Mouse (Mus musculus): ENCODE measurements around the gene Mtss1l.
"Not testable (repeated sequence)": the region's sequence is repeated elsewhere in the genome, so short reads cannot be mapped to it uniquely, and the experiment has no call there.

Gene Mtss1l

DNA sequence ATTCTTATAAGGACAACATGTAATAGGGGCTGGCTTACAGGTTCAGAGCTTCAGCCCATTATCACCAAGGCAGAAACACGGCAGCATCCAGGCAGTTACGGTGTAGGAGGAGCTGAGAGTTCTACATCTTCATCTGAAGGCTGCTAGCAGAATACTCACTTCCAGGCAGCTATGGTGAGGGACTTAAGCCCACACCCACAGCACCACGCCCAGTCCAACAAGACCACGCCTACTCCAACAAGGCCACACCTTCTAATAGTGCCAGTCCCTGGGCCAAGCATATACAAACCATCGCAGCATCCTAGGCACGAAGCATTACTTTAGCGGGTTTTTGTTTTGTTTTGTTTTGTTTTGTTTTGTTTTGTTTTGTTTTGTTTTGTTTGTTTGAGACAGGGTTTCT, 65.2 kb downstream of the Mtss1l start:
- DNase-seq: not testable (repeated sequence)

GRCm38 (mm10) chr8:110786934-110787333, 65.7 kb downstream of the Mtss1l start:
- no peak for DNase-seq

DNA sequence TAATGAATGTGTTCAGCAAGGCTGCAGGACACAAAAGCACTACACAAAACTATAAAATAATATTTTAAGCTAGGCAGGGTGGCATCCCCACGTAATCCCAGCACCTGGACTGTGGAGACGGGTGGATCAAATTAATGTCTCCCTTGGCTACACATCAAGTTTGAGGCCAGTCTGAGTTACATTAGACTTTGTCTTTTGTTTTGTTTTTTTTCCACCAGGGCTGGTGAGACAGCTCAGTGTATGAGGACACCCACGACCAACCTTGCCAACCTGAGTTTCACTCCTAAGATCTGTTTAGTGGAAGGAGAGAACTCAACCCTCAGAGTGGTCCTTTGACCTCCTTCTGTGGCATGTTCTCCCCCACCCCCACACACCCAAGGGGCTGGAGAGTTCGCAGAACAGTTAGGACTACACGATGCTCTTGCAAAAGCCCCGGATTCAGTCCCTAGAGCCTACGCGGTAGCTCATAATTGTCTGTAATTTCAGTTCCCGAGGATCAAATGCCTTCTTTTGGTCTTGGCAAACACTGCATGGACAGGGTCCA, 66.2 kb downstream of the Mtss1l start:
- no peak for DNase-seq

DNA sequence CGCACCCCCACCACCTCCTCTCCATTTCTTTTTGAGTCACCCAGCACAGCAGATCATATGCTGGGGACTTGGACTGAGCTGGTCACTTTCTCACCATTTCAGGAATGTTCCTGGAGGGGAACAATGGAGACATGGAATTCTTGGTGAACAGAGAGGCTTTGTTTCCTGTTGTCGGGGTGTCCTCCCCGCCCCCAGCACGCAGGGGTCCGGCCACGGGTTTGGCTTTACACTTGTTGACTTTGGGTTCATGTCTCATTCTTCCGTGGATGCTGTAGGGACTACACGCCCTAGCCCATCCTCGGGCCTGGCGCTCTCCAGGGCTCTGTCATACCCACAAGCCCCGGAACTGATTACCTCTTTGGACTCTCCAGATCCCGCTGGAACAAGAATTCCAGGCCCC, 67.7 kb downstream of the Mtss1l start:
- no peak for DNase-seq

GRCm38 (mm10) chr8:110789571-110789970, 68.3 kb downstream of the Mtss1l start:
- DNase-seq: no peak

DNA sequence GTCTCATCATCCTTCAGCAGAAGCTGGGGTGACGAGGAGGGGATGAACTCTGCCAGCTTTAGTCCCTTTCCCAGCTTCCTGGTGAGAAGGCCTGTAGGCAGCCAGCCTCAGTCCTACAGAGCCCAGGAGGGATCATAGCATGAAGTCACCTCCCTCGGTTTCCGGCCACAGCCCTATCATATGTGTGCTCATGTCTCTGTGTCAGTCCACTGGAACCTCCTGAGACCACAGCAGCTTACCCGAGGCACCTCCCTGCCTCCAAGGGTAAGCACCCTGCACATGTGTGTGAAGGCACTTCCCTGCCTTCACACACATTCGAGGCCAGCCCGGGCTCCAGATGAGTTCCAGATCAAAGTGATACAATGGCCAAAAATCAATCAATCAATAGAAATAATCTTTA, 69.0 kb downstream of the Mtss1l start:
- no peak for DNase-seq

Measured in right cerebral cortex, postnatal 25 days (tissue).